Mouse (Mus musculus): ENCODE measurements around the gene 1500015O10Rik. TPM values are rescaled to one million over a fixed set of nuclear protein-coding genes. Genes with fewer than 3 reads are reported as not detected.

1500015O10Rik gene
- total RNA-seq (2021) = 1 to 10 TPM in 1 of 2 experiments, under 1 TPM in 1; 0.77 to 2.0 TPM
- long read RNA-seq, experiment 1, partial matches to known transcripts = 3 of 4 reads
- long read RNA-seq, experiment 1, other reads (novel, unspliced or antisense) = 0 of 4 reads
- long read RNA-seq, experiment 2, partial matches to known transcripts = 1 of 1 reads
- long read RNA-seq, experiment 2, other reads (novel, unspliced or antisense) = 0 of 1 reads

- DNase-seq (ENCODE audit: low spot score in 2 of 2) = peak; percentile 30 to 51
These were observed at the start of gene 1500015O10Rik for GRCm38 (mm10) chr1:43730491-43730924. Gene 1500015O10Rik (plus strand): TSS chr1:43730602.

GRCm38 (mm10) chr1:43689983-43690382 is 40.4 kb upstream of the 1500015O10Rik start:
- DNase-seq (ENCODE audit: low spot score in 2 of 2) = no peak

GRCm38 (mm10) chr1:43690507-43690906 is 39.9 kb upstream of the 1500015O10Rik start:
- no peak for DNase-seq (ENCODE audit: low spot score in 2 of 2)

GRCm38 (mm10) chr1:43694076-43694475 is 36.3 kb upstream of the 1500015O10Rik start:
- DNase-seq (ENCODE audit: low spot score in 2 of 2) = no peak

- peak; percentile 57 to 72 for DNase-seq (ENCODE audit: low spot score in 2 of 2)
These were observed 35.4 kb upstream of the 1500015O10Rik start for GRCm38 (mm10) chr1:43694851-43695545.

- DNase-seq (ENCODE audit: low spot score in 2 of 2) = peak in 1 of 2 experiments; percentile 24
These were observed 31.8 kb upstream of the 1500015O10Rik start for GRCm38 (mm10) chr1:43698577-43699000.

GRCm38 (mm10) chr1:43714841-43715240 is 15.6 kb upstream of the 1500015O10Rik start:
- no peak for DNase-seq (ENCODE audit: low spot score in 2 of 2)

GRCm38 (mm10) chr1:43717967-43718366 is 12.4 kb upstream of the 1500015O10Rik start:
- DNase-seq (ENCODE audit: low spot score in 2 of 2) = no peak

- DNase-seq (ENCODE audit: low spot score in 2 of 2) = no peak
These were observed 11.6 kb upstream of the 1500015O10Rik start for GRCm38 (mm10) chr1:43718793-43719192.

GRCm38 (mm10) chr1:43722459-43722858 is 7.9 kb upstream of the 1500015O10Rik start:
- DNase-seq (ENCODE audit: low spot score in 2 of 2) = no peak

- DNase-seq (ENCODE audit: low spot score in 2 of 2) = no peak
These were observed 1.7 kb downstream of the 1500015O10Rik start for GRCm38 (mm10) chr1:43732100-43732499.

GRCm38 (mm10) chr1:43732657-43733056 is 2.3 kb downstream of the 1500015O10Rik start:
- no peak for DNase-seq (ENCODE audit: low spot score in 2 of 2)

GRCm38 (mm10) chr1:43737812-43738518 is 7.6 kb downstream of the 1500015O10Rik start:
- DNase-seq (ENCODE audit: low spot score in 2 of 2) = peak; percentile 40 to 64

- DNase-seq (ENCODE audit: low spot score in 2 of 2) = no peak
These were observed 8.1 kb downstream of the 1500015O10Rik start for GRCm38 (mm10) chr1:43738519-43738894.

- DNase-seq (ENCODE audit: low spot score in 2 of 2) = no peak
These were observed 24.3 kb downstream of the 1500015O10Rik start for GRCm38 (mm10) chr1:43754448-43755312.

GRCm38 (mm10) chr1:43760085-43760484 is 29.7 kb downstream of the 1500015O10Rik start:
- DNase-seq (ENCODE audit: low spot score in 2 of 2) = no peak

- DNase-seq (ENCODE audit: low spot score in 2 of 2) = no peak
These were observed 34.1 kb downstream of the 1500015O10Rik start for GRCm38 (mm10) chr1:43764481-43764880.

GRCm38 (mm10) chr1:43766328-43766727 is 35.9 kb downstream of the 1500015O10Rik start:
- no peak for DNase-seq (ENCODE audit: low spot score in 2 of 2)

GRCm38 (mm10) chr1:43768385-43768990 is 38.1 kb downstream of the 1500015O10Rik start:
- no peak for DNase-seq (ENCODE audit: low spot score in 2 of 2)

GRCm38 (mm10) chr1:43769348-43769747 is 38.9 kb downstream of the 1500015O10Rik start:
- no peak for DNase-seq (ENCODE audit: low spot score in 2 of 2)

GRCm38 (mm10) chr1:43770032-43770431 is 39.6 kb downstream of the 1500015O10Rik start:
- DNase-seq (ENCODE audit: low spot score in 2 of 2) = no peak

All from left cerebral cortex, adult 18-20 months (tissue).